In genomic region chr11:12493791-12494190, GRCm38 (mm10) we compare ENCODE assay signal across 22 mouse cellular contexts. TPM values are rescaled to one million over a fixed set of nuclear protein-coding genes. Genes with fewer than 3 reads are reported as not detected.
A peak's percentile ranks its signal among the peaks of the same experiment; 100 is the strongest.
DNase-seq lines count a peak whose midpoint lies in the region; ATAC-seq and TF ChIP-seq lines count a peak whose summit lies in the region.
"Had no signal": no experiment of that assay in that cellular context is flagged by ENCODE, and none has a peak within 500 bp of the region (broad histone marks: within the 10 kb centered on the region; RNA-seq: fewer than 3 reads in every experiment).

No protein-coding gene starts in this region.

- H3K9ac ChIP-seq in heart, embryonic 11.5 days (ENCODE audit: low read depth, low read length), result no peak overlapping the region
- H3K9ac ChIP-seq in heart, embryonic 12.5 days, result no peak overlapping the region
- H3K9ac ChIP-seq in lung, embryonic 14.5 days, result no peak overlapping the region

- H3K9me3 ChIP-seq in heart, embryonic 11.5 days (replicated peaks; ENCODE audit: control insufficient read depth, low read length), result no peaks in the 10 kb centered on the region
- no peaks in the 10 kb centered on the region for H3K9me3 ChIP-seq in heart, embryonic 12.5 days (replicated peaks)
- H3K9me3 ChIP-seq in lung, embryonic 14.5 days (ENCODE audit: low read depth, low read length), result no peaks in the 10 kb centered on the region
- H3K9me3 ChIP-seq: G1E had no signal

- H3K4me2 ChIP-seq in heart, embryonic 11.5 days, result no peak overlapping the region
- H3K4me2 ChIP-seq in heart, embryonic 12.5 days, result no peak overlapping the region
- H3K4me2 ChIP-seq in lung, embryonic 14.5 days, result no peak overlapping the region

- no peak overlapping the region for H3K4me3 ChIP-seq in heart, embryonic 11.5 days (ENCODE audit: low read depth, low read length)
- no peak overlapping the region for H3K4me3 ChIP-seq in heart, embryonic 12.5 days
- H3K4me3 ChIP-seq in lung, embryonic 14.5 days (ENCODE audit: low read depth, low read length), result no peak overlapping the region

- H3K27me3 ChIP-seq in heart, embryonic 11.5 days (ENCODE audit: control insufficient read depth, insufficient read depth, low read length), result no peaks in the 10 kb centered on the region
- H3K27me3 ChIP-seq in heart, embryonic 12.5 days (replicated peaks), result no peaks in the 10 kb centered on the region
- H3K27me3 ChIP-seq in lung, embryonic 14.5 days (ENCODE audit: insufficient read depth, low read length), result no peaks in the 10 kb centered on the region
- H3K27me3 ChIP-seq: CH12.LX, Patski had no signal

- H3K4me1 ChIP-seq in heart, embryonic 11.5 days (ENCODE audit: control insufficient read depth, insufficient read depth, low read length), result 0 out of 2 replicates have a peak, but pooled peaks cover 6% of the 10 kb centered on the region
- peaks cover 6% of the 10 kb centered on the region for H3K4me1 ChIP-seq in heart, embryonic 12.5 days (replicated peaks)
- no peaks in the 10 kb centered on the region for H3K4me1 ChIP-seq in lung, embryonic 14.5 days (ENCODE audit: insufficient read depth)

- TF ChIP-seq CTCF in lung, embryonic 14.5 days (IDR thresholded peaks at IDR 0.05; ENCODE audit: low read depth), result no peak

- DNase-seq in heart, adult 8-10 months (ENCODE audit: low spot score), result no peak
- DNase-seq in heart, postnatal 4 days, result no peak
- DNase-seq in lung, embryonic 14.5 days, result no peak
- no peak for DNase-seq in lung, postnatal 10 days
- DNase-seq: adrenal gland, adult 2 months; adrenal gland, adult 8-10 months; adrenal gland, postnatal 10 days; adrenal gland, postnatal 14 days; adrenal gland, postnatal 25 days; adrenal gland, postnatal 36 days; B cell, adult 2 months; cerebellum, adult 11 months; cerebellum, adult 11-12 months; cerebellum, adult 18-20 months had no signal

- no peaks in the 10 kb centered on the region for H3K36me3 ChIP-seq in heart, embryonic 11.5 days (ENCODE audit: control insufficient read depth, insufficient read depth, low read length)
- no peaks in the 10 kb centered on the region for H3K36me3 ChIP-seq in heart, embryonic 12.5 days
- no peaks in the 10 kb centered on the region for H3K36me3 ChIP-seq in lung, embryonic 14.5 days (ENCODE audit: insufficient read depth)
- H3K36me3 ChIP-seq: G1E had no signal

- H3K27ac ChIP-seq in heart, embryonic 11.5 days (ENCODE audit: low read depth, low read length), result no peak overlapping the region
- H3K27ac ChIP-seq in heart, embryonic 12.5 days (ENCODE audit: poor library complexity, severe bottlenecking), result 0 out of 2 replicates have a peak overlapping the region, but pooled peaks have one; percentile 38
- H3K27ac ChIP-seq in lung, embryonic 14.5 days (ENCODE audit: low read depth), result no peak overlapping the region

- 0 out of 2 replicates have a peak, but pooled peaks have one; percentile 63 for ATAC-seq in heart, embryonic 11.5 days (replicated peaks; ENCODE audit: insufficient number of reproducible peaks, low FRiP score, low TSS enrichment)
- ATAC-seq in heart, embryonic 12.5 days (ENCODE audit: insufficient number of reproducible peaks, low FRiP score), result no peak; the same call in 1 of the 2 replicates
- ATAC-seq in lung, embryonic 14.5 days (ENCODE audit: insufficient read depth), result 0 out of 2 replicates have a peak, but pooled peaks have one; percentile 70
- ATAC-seq: activated CD4-positive, CD25-positive, alpha-beta regulatory T cell, adult 4 months; CD4-positive, CD25-positive, alpha-beta regulatory T cell, adult 4 months; Patski had no signal

RNA-seq across cellular contexts. Expression of gene Cobl, which starts 29.0 kb away (rescaled TPM):
- polyA plus RNA-seq in heart, embryonic 11.5 days (2014; fragmentation: Nextera tagmentation; extraction: Ambion mirVana), result 31.4 and 36.0 TPM in 2 replicates
- total RNA-seq in heart, adult 8-10 months (2022), result 10 to 100 TPM; 14.8 to 24.4 (median 22.2) TPM
- 34.8 and 39.4 TPM in 2 replicates for polyA plus RNA-seq in heart, embryonic 12.5 days (2016; fragmentation: Nextera tagmentation; extraction: Ambion mirVana)
- 10 to 100 TPM; 48.6 to 50.2 TPM for total RNA-seq in heart, postnatal 4 days (2021)
- 10.8 and 13.5 TPM in 2 replicates for polyA plus RNA-seq in lung, embryonic 14.5 days (2014; fragmentation: Nextera tagmentation; extraction: Ambion mirVana)
- total RNA-seq: MEL had no signal
- polyA plus RNA-seq: activated CD4-positive, CD25-positive, alpha-beta regulatory T cell, adult 4 months; G1E had no signal
